Mouse (Mus musculus): ENCODE results near the gene Npc2.

DNA sequence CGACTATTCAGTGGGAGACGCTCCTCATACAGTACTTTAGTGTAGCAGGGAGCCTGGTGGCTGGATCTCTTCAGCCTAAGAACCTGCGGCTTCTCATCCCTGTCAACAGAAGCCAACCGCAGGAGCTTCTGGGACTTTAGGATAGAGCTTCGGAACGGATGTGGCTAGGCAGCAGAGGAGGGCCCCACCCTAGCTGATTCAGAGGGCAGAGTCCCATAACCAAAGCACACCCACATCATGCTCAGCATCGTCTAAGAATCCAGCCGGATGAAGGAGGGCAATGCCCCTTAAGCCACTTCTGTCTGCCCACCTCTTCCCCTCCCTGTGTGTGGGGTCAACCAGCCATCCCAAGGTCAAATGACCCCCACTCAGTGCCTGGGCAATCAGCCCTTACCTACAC, 21.7 kb upstream of the Npc2 start:
- TF ChIP-seq EP300 (IDR thresholded peaks at IDR 0.05) (no peak), CTCF (IDR thresholded peaks at IDR 0.05) (no peak)

Measured in lung, postnatal 0 days (tissue).